Mouse (Mus musculus): ENCODE results near the gene Car14.

Car14 gene

DNA sequence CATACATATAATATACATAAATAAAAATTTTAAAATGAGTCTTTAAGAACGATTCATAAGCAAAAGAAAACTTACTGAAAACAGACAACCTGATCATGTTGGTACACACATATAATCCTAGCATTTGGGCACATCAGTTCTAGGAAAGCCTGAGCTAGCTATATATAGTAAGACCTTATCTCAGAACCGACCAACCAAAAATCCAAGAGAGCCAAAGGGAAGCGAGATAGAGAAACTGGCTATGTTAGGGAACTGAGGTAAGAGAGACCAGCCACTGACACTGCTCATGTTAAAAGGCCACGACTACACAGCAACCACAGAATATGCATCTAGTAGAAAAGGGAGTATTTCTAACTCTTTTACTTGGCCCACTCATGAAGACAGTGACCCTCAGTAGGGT is 53.9 kb downstream of the Car14 start:
- no peak for TF ChIP-seq GATA4 (IDR thresholded peaks at IDR 0.05; ENCODE audit: insufficient replicate concordance, low read length)
